Mouse (Mus musculus): ENCODE results near the gene Rgs19. TPM values are rescaled to one million over a fixed set of nuclear protein-coding genes. Genes with fewer than 3 reads are reported as not detected.

Gene Rgs19
- total RNA-seq (2021), result 10 to 100 TPM; 39.0 to 49.4 TPM

DNA sequence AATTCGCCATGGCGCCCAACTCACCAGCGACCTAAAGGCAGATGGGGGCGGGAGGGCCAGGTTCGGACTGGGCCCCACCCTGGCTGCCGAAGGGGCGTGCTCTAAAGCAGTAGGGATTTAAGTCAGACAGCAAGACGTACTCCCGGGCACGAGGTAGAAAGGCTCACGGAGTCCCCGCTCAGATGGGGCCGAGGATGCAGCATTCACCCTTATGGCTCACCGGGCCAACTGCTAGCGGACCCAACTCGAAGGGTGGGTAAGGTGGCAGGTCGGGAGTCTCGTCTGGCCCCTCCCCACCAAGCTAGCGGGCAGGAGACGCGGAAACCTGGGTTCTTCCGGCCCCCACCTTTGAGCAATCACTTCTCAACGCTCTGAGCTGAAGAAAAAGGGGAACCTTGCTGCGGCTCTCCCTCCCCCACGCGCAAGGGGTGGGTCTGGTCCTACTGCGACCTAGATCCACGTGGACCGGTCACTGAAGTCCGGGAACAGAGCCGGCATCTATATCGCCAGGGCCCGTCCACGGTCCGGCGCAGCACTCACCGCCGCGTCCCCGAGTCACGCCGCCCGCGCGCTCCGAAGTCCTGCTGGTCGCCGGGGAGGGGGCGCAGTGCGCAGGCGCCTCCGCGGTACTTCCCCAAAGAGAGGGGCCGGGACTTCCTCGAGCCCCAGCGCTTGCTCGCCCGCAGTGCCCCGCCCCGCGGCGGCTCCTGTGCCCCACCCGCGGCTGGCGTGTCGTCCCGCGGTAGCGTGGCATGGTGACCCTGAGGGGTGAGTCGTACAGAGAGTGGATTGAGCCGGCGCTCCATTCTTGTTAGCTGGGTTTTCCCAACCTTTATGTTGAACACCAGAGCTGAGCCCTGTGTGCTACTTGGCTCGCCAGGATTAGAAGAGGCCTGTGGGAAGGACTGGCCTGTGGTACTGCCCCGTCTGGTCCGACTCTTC lies at the start of gene Rgs19:
TSS of gene Rgs19 (minus strand) at position 639 of the 942 bp plus-strand sequence.
- intact Hi-C loops (cut with DNase I), result no loop called here
- peak; percentile 79 for DNase-seq

GRCm38 (mm10) chr2:181730051-181730450 lies 36.3 kb upstream of the Rgs19 start:
- DNase-seq, result no peak
- intact Hi-C loops (cut with DNase I), result no loop called here

DNA sequence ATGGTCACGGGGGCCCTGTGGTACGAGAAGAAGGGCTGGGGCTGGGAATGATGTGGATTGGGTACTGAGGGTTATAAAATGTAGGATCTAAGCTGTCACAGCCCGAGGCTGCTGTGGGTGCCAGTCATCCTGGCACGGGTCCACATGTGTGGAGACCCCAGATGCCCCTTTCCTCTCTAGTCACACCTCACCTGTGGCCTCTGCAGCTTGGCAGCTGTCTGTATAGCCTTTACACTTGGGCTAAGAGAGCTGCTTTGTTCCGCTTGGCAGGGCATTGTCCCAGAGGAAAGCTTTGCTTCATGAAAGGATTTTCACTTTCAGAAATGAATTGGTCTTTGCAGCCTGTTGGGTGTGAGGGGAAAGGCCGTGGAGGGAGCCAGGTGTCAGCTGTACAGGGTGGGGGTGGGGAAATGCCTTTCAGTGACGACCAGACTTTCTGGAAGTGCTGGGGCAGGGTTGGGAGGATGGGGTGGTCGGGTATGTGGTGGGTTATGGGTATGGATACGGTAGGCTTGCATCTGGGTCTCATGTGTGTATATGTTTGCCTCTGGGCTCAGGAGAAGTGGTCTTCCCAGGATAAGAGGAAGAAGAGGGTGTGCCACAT lies 34.0 kb upstream of the Rgs19 start:
- DNase-seq, result peak; percentile 60
- intact Hi-C loops (cut with DNase I), result loop anchor here (10.0 kb wide), 1 partner anchor 137 kb away; the partner anchor contains the start of gene Polr3k

DNA sequence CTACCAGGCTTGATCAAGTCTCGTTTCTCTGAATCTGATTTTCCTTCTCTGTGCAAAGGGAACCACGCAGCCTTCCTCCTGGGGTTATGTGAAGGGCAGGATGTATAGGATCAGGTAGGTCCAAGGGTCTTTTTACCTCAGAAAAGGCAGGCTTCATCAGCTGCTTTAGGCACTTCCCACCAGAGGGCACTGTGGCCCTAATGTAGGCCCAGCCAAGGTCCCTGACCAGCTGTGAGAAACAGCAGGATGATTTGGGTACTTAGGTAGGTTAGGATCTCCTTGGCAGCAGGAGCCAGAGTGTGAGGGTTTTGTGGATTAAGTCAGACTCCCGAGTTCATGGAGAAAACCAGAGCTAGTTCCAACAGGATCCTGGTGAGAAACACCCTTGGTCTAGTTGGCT lies 28.4 kb upstream of the Rgs19 start:
- DNase-seq, result peak; percentile 67
- intact Hi-C loops (cut with DNase I), result loop anchor here (10.0 kb wide), 1 partner anchor 143 kb away; the partner anchor contains the start of gene Polr3k

- DNase-seq, result peak; percentile 49
- intact Hi-C loops (cut with DNase I), result loop anchor here (10.0 kb wide), 1 partner anchor 144 kb away; the partner anchor contains the start of gene Polr3k
These were observed 27.4 kb upstream of the Rgs19 start for GRCm38 (mm10) chr2:181721200-181721599.

DNA sequence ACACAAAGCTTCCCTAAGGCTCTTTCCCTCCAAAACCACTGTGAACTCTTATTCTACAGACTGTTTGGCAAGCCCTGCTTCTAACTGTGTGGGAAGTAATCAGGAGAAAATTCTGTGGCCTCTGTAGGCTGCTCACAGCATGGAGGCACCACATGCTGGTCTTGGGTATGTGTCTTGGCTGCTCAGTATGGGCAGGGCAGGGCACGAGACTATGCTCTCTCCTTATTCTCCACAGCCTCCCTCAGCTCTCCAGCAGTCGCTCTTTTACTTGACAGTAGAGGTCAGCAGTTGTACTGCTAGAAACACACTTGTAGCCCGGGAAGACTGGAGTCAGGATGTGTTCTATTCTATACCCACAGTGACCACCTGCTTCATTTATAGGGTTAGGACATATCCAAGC lies 26.3 kb upstream of the Rgs19 start:
- intact Hi-C loops (cut with DNase I), result loop anchor here (10.0 kb wide), 1 partner anchor 145 kb away; the partner anchor contains the start of gene Polr3k
- peak; percentile 23 for DNase-seq

DNA sequence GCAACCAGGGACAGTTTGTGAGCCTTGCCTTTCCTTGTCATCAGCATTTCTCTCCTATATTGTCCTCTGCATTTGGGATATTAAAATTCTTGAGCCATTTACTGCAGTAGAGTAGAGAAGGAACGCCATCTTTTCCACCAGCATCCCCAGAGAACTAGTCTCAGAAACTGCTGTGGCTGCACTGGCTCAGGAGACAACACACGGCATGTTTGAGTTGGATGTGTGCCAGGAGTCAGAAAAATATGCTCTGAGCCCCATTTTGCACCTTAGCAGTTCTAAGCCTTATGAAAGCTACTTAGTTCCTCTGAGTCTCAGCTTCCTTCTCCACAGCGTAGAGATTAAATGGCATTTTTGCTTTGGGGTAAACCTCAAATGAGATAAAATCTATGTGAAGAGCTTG lies 23.2 kb upstream of the Rgs19 start:
- intact Hi-C loops (cut with DNase I), result no loop called here
- DNase-seq, result no peak

DNA sequence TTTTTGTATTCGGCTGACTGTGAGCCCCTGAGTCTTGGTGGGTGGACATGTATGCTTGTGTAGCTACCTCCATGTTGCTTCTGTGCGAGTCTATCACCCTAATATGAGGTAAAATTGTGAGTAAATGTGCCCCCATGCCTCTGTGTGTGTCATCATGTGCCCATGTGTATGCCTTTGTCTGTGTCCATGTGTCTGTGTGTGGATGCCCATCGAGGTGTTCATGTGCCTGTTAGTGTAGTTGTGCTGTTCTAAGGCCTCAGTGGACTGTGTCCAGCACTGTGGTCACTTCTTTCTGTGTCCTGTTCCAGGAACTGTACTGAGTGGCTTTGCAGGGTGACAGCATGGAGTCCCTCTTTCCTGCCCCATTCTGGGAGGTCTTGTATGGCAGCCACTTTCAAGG lies 21.6 kb upstream of the Rgs19 start:
- intact Hi-C loops (cut with DNase I), result no loop called here
- DNase-seq, result no peak

DNA sequence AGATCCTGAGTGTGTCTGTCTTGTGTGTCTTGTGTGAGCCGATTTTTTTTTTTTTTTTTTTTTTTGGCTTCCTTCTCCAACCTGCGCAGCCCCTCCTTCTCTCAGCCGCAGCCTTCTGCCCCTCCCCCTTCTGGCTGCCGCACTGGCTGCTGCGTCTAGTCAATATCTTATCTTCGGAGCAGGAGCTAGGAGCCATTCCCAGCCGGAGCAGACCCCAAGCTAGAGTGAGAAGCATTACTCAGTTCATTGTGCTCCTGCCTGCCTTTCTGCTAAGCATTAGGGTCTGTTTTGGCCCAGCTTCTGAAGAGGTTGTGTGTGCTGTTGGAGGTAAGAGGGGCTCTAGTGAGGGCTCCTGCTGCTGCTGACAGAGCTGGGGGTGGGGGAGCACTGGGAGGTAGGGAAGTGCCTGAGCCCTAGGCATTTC lies 21.1 kb upstream of the Rgs19 start, which contains the start of gene Oprl1:
TSS of gene Oprl1 (plus strand) at position 114 of the 424 bp plus-strand sequence.
- intact Hi-C loops (cut with DNase I), result no loop called here
- peak; percentile 70 for DNase-seq

DNA sequence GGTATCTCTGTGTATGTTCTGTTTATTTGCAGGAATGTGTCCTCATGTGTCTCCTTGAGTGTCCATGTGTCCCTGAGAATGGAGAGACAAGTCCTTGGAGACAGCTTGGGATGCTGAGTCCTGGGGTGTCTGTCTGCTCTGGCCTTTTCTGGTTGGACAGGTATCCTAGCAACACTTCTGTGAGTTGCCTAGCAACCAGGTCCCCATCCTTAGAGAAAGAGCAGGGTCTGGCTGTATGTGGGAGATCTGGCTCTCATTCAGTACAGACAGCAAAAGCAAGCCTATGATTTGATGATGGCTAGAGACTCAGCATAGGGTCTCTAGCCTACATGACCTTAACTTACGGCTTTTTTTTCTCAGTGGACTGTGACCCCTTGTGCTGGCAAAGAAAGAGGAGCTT lies 20.0 kb upstream of the Rgs19 start:
- intact Hi-C loops (cut with DNase I), result no loop called here
- peak; percentile 43 for DNase-seq

GRCm38 (mm10) chr2:181706668-181707067 lies 12.9 kb upstream of the Rgs19 start:
- intact Hi-C loops (cut with DNase I), result no loop called here
- DNase-seq, result no peak

DNA sequence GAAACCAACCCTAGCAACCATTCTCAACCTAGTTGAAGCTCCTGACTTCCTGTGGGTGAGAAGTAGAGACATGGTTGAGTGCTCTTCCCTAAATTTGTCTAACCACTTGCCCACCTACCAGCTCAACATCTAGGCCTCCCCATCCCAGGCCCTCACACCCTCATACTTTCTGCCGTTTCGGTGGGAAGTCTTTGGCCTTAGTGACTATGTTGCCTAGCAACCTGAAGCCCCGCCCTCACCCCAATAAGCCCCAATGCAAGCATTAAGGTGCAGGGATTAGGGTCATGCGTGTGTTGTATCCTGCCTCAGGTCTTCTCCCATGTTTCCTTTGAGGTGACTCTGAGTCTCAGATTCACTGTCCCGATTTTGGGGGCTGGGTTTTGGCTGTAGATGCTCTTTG lies 4.5 kb upstream of the Rgs19 start, which contains the start of gene Lkaaear1:
TSS of gene Lkaaear1 (minus strand) at position 202 of the 400 bp plus-strand sequence.
- intact Hi-C loops (cut with DNase I), result no loop called here
- DNase-seq, result no peak

DNA sequence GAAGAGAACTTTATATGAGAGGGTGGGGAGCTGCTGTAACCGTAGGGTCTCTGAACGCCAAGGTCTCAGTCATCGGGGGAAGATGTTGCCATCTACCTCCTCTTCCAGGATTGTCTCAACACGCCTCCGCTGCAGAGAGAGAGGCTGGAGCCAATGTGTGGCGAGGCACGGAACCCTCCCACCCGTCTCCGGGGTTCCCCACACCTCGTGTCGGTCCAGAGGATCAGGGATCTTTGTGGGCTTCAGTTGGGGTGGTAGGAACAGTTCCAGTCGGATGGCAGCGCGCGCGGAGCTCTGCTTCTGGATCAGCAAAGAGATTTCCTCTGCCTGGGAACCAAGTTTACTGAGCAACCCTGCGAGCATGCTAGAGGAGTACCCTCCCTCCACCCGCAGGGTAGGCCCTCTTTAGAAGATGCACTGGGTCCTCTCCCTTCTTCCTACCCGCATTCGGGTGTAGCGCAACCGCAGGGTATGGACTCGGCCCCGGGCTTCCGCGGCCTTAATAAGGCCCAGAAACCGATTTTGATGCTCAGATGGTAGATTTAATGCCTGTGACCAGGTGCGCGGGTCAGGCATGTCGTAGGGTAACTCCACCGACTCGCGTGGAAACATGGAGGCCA lies 3.1 kb upstream of the Rgs19 start:
- intact Hi-C loops (cut with DNase I), result no loop called here
- DNase-seq, result no peak

DNA sequence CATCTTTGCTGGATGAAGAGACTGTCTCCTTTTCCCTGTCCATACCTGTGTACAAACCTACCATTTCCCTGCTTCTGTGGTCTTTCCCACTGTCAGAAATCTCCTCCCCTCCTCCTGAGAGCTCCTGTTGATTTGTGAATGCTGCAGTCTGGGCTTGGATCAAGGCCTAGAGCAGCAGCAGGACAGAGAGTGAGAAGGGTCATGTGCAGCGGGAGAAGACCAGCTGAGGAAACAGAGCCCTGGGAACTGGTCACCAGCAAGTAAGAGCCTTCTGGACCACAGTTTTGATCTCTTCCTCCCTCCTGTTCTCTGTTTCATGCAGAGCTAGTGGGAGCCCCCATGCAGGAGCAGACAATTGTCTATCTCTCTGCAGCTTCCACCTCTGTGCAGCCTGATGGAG lies 2.0 kb upstream of the Rgs19 start:
- intact Hi-C loops (cut with DNase I), result no loop called here
- DNase-seq, result no peak

DNA sequence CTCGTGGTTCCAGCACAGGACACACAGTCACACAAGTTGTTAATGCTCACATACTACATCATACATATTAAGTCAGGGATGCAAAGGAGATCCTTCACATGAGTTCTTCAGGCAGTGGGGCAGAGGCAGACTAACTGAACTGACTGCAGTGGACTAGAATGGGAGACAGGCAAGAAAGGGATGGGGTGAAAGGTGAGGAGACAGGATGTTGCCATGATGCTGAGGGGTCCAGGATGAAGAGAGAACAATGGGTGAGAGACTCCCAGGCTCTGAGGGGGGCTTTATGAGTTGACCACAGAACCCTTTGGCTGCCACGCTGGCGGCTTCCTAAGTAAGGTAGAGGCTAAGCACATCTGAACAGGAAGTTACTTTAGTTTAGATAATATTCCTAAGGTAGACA lies 804 bp upstream of the Rgs19 start:
- no peak for DNase-seq
- intact Hi-C loops (cut with DNase I), result no loop called here

DNA sequence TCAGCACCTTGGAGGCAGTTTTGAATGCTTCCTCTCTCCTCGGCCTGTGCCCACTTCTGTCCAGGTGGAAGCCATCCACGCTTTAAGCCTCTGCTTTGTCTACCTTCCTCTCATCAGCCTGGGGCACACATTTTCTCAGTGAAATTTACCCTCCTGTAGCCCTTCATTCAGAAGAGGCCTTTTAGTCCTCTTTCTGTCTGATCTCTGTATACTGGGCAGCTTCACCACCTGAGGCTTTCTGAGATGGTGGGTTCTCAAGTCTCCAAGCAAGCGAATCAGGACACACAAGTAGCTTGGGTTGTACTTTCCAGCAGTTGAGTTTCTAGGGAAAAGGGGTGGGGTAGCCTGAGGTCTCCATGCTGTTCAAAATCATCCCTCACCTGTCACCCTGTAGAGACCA lies 1.5 kb downstream of the Rgs19 start:
- intact Hi-C loops (cut with DNase I), result no loop called here
- no peak for DNase-seq

- intact Hi-C loops (cut with DNase I), result no loop called here
- DNase-seq, result no peak
These were observed 2.2 kb downstream of the Rgs19 start for GRCm38 (mm10) chr2:181691571-181691970.

DNA sequence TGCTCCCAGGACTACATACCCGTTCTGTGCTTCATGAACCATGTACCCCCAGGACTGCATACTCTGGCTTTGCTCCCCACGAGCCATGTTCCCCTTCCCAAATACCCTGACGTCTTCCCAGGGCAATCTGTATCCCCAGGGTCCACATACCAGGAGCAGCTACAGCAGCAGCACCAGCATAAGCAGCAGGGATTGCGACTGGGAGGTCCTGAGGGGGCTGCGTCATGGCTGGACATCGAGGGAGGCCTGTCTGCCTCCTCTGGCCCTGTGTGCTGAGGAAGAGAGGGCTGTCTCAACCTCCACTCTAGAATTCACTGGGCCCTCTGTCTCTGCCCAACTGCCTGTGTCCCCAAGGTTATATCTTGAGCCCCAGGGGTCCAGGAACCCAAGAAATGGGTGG lies 2.7 kb downstream of the Rgs19 start:
- intact Hi-C loops (cut with DNase I), result no loop called here
- DNase-seq, result no peak

DNA sequence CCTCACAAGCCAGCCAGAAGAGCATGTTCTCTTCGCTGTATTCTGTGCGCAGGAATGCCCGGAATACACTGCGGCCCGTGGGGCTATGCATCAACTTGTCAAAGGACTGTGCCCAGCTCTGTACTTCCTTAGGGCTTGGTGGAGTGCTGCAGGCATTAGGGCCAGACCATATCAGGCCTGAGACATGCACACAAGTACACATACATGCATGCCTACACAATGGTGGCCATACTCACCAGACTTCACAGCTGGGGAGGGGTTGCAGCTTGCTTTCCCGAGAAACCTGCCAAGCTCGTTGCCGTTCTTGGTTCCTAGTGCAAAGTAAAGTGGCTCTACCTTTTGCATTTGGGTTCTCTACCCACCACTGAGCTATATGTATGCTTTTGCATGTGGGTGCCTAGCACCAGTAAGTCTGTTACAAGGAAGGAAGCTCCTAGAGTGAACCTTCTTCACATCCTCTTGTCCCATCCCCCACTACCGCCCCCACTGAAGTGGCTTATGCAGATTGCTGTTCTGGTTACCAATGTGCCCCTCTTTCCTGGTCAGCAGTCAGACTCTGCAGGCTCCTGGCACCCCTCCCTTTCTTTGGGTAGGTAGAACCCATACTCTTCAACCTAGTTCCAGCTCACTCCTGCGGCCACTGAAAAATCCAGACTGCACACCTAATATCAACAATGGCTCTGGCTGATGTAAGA lies 4.2 kb downstream of the Rgs19 start:
- intact Hi-C loops (cut with DNase I), result no loop called here
- DNase-seq, result no peak

GRCm38 (mm10) chr2:181687586-181687985 lies 6.2 kb downstream of the Rgs19 start:
- DNase-seq, result no peak
- intact Hi-C loops (cut with DNase I), result no loop called here

- intact Hi-C loops (cut with DNase I), result no loop called here
- no peak for DNase-seq
These were observed 8.1 kb downstream of the Rgs19 start for GRCm38 (mm10) chr2:181685686-181686085.
